Mouse (Mus musculus): ENCODE results near the gene Zdhhc7.

- TF ChIP-seq CTCF (conservative IDR thresholded peaks at IDR 0.05; ENCODE audit: low read length) = no peak
- TF ChIP-seq NANOG (IDR thresholded peaks at IDR 0.05; ENCODE audit: borderline replicate concordance, low read length) = no peak
- TF ChIP-seq POU5F1 (IDR thresholded peaks at IDR 0.05; ENCODE audit: borderline replicate concordance, low read length) = no peak
Observed at GRCm38 (mm10) chr8:120037611-120038010, 63.7 kb downstream of the Zdhhc7 start.

Measured in E14TG2a.4 (cell line).